Mouse (Mus musculus) spleen, embryonic (tissue): ENCODE data around the gene Sprr3.
"Not testable (repeated sequence)": the region's sequence is repeated elsewhere in the genome, so short reads cannot be mapped to it uniquely, and the experiment has no call there.

Experiments used
- CTCF ChIA-PET: fragments of 350-600 bp; sonication (Branson Sonifier 250); formaldehyde crosslinking; loops from one replicate; lab custom pipeline; 2022; lab: Charles Lee

Gene Sprr3

DNA sequence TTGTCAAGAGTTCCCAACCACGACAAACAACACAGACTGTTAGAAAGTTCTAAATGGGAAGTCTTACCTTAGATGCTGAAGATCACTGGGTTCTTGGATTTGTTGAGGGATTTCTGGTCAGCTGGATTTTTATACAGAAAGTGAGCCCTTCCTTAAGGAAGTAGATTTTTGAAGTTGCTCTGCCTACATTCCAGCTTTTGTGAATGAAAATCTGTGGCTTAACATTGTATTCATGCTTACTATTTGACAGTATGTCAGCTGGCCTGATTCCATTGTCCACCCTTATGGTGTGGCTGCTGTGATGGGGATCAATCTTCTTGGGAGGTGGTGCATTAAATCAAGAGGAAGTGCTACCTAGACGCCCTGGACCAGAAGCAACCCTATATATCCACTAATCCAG is at the start of gene Sprr3:
Gene Sprr3 (minus strand): TSS at position 101 of the 400 bp plus-strand sequence.
- CTCF ChIA-PET: no interaction called here

DNA sequence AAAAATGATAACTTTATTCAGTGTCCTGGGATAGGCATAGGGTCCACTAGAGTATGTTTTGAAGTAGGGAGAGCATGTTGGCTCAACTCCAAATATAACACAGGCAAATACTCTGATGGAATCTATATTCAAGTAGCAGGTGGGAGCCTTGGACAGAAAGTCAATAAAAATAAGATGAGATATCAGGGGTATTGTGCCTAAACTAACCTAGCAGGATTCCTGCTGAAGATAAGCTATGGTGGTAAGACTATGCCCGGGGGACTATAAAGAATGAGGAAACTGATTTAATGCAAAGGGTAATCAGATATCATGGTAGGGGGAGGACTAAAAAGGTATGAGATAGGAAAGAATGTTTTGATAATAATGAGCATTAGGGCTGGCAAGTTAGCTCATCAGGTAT is 49.7 kb upstream of the Sprr3 start:
- CTCF ChIA-PET: no interaction called here

DNA sequence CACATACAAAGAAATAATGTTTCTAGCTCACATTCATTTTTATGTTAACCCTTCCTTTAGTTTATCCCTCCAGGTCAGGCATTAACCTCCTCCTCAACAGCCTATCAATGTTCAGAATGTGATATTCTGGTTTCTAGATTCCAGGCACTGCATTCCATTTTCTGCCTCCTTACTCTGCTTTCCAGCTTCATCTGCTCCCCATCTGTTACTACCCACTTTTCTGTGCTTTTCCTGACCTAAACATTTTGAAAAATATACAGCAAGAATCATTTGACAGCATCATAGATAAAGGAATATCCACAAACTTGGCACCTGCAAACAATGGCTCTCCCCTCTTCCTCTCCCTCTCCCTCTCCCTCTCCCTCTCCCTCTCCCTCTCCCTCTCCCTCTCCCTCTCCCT is 45.0 kb upstream of the Sprr3 start:
- CTCF ChIA-PET: no interaction called here

DNA sequence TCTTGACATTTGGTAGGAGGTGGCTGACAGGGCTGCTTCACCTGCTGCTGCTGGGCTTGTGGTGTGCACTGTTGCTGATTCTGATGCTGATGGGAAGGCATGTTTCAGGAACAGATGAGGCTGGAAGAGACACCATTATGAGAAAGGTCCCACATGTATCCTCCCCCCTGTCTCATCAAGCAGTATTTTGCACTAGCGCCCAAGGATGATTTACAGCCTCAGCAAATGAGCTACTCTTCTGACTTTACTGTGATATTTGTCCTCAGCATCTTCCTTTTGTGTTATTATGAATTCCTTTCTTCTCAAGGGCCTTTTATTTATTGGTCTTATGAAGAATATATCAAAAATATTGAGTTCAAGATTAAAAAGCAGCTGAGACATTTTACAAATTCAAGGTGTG is 41.9 kb upstream of the Sprr3 start, which contains the start of gene Sprr4:
Gene Sprr4 (minus strand): TSS at position 101 of the 400 bp plus-strand sequence.
- CTCF ChIA-PET: no interaction called here

DNA sequence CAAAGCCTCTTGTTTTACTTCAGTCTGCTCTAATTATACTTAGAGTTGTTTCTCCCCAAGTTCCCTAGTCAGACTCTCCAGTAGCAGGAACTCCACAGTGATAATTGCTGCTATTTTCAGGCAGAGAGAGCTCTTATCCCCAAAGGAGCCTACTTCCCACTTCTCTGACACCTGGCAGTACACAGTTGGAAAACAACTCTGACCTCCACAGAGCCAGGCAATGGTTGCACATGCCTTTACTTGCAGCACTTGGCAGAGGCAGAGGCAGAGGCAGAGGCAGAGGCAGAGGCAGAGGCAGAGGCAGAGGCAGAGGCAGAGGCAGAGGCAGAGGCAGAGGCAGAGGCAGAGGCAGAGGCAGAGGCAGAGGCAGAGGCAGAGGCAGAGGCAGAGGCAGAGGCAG is 31.7 kb upstream of the Sprr3 start:
- CTCF ChIA-PET: not testable (repeated sequence)

DNA sequence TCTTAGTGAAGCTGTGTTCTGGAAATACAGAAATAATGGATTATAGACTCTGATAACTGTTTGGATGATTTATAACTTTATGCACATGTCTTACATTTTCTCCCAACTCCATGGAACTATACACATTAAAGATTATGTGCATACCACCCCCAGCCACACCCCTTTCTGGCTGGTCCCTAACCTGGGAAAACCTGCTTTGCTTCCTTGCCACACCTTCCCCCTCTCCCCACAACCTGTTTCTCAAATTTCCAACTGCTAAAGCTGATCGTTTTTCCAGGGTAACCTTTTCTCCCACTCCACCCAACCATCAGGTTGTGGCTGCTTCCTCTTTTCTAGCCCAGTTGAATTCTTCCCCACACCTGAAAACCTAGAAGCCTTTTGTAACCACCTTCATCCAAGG is 27.8 kb upstream of the Sprr3 start:
- CTCF ChIA-PET: no interaction called here

DNA sequence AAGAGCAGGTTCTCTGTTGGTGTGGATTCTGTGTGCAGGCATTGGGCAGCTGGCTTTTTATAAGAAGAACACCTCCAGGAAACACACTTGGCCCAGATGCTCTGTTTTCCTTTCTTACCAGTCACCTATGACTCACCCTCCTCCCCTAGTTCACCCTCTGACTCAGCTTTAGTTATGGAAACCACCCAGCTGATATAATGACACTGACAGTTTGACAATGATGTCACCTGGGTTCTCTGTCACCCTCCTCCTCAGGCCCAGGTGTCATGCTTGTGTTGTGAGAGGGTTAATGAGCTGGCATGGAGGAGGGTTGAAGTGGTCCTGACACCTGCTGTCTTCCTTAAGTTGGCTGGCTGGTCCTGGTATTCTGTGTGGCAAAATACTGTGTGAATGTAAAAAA is 27.3 kb upstream of the Sprr3 start, which contains the start of gene Sprr1a:
Gene Sprr1a (minus strand): TSS at position 33 of the 400 bp plus-strand sequence.
- CTCF ChIA-PET: no interaction called here

DNA sequence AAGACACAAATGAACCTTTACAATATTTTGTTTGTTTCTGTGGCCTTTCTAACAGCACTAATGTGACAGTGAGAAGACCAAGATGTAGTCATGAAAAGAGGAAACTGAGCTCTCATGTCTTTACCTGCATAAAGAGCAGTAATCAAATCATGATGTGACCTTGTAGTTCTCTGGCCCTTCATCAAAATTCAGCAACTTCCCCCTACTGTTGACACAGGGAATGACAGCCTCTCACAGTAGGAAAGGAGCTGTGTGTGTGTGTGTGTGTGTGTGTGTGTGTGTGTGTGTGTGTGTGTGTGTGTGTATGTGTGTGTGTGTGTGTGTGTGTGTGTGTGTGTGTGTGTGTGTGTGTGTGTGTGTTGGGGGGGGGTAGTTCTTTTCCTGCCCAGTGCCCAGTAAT is 22.7 kb upstream of the Sprr3 start:
- CTCF ChIA-PET: not testable (repeated sequence)

DNA sequence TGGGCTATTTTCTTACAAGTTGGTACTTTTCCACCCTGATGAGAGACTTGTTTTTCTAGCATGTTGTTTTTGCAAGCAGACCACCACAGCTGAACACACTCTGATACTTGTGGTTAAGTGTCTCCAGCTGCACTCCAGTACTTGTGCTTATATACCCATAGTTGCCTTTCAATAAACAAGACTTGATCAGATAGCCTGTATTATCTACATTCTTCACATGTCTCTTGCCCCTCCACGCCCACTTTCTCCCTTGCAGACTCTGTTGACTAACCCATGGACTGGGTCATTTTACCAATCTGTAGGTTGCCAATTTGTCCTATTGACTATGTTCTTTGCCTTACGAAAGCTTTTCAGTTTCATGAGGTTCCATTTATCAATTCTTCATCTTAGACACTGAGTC is 11.6 kb upstream of the Sprr3 start:
- CTCF ChIA-PET: no interaction called here

DNA sequence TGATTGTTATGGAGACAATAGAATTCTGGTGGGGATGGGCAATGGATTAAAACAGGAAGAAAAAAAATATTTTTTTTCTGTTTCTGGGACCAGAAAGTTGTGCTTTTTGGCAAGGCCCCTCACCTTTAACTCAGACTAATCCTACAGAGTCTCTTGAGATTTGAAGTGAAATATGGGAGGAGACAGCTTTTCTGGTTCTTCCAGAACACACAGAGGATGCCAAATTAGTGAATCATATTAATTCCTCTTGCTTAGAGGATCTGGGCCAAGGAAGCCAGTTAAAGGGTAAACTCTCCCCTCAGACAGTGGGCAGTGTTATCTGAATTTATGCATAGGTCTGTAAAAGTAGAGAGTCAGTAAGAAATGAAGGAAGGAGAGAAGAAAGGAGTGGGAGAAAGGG is 8.9 kb upstream of the Sprr3 start:
- CTCF ChIA-PET: no interaction called here

DNA sequence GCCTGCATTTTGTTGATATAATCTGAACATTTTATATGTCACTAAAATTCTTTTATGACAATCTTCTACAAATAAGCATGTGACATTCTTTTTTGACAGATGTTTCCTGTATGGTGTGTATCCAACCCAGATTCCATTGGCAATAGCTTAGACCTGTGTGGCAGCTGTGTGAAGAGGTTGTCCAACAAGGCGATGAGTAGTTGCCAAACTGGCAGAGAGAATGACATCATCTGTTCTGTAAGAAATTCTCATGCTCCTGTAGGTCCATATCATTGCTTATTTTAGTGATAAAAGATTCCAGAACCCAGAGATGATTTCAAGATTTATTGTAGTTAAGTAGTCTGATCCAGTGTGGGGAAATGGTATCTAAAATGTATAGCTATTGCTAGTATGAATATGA is 8.1 kb upstream of the Sprr3 start:
- CTCF ChIA-PET: no interaction called here

DNA sequence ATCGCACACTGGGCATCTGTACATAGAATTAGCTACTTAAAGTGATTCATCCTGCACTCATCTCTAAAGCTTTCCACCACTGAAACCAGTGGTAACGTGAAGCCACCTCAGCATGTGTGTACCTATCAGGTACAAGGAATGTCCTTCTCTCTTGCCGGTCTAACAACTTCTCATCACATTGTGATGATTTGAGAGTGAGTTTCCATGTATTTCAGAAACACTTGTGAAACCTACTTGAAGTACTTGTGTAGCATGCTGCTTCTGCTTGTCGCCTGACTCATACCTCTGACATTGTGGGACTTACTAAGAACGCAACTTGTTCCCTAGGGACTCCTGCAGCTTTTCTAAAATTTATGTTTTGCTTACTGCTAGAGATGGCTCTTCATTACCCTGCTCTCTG is 3.4 kb downstream of the Sprr3 start:
- CTCF ChIA-PET: no interaction called here

DNA sequence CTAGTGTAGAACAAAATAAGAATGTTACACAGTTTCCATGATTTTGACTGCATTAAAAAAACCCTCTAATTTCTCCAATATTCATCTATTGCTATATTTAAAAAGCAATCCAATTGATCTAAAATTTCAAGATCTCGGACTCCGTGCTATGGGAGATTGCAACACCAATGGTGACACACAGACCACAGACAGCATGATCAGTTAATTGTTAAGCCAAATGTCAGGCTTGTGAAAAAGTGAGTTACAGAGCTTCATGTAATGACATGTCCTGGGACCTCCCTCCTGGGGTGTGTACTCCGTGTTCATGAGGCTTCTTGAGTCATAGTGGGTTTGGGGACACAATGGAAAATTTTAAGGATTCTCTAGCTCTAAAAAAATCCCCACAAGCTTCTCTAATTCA is 18.3 kb downstream of the Sprr3 start:
- CTCF ChIA-PET: no interaction called here

DNA sequence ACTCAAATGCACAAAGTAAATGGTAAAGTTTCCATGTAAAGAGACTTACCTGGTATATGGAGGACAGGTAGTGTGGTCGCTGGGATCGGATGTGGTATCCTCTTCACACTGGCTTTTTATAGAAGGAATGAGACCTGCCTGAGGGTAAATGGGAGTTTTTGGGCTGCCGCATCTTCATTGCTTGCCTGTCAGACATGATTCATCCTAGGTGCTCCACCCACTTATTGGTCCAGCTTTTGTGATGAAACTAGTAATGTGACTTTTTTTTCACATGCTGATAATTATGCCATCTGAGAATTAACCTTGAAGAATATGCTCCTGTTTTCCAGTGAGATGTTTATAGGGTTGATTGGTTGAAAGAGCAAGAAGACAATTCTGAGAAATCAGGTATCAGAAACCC is 19.8 kb downstream of the Sprr3 start, which contains the start of gene Sprr1b:
Gene Sprr1b (minus strand): TSS at position 101 of the 400 bp plus-strand sequence.
- CTCF ChIA-PET: no interaction called here

DNA sequence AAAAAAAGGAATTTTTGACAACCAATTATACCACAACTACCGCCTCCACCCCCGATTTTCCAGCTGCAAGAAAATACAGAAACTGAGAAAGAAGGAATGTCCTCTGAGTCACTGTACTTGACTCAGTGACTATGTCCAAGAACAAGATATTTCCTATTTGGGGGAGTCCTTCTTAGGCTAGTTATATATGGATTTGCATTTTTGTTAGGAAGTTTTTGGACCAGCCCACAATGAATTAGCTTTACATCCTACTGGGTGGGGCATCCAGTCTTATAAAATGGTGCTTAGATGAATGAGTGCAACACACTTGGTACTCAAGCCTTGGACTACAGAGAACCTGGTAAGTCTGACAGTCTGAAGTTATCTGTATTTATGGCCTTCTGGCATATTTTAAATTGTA is 26.2 kb downstream of the Sprr3 start, which contains the start of gene Sprr2k:
Gene Sprr2k (plus strand): TSS at position 301 of the 400 bp plus-strand sequence.
- CTCF ChIA-PET: interaction anchor here (0.6 kb wide), 1 partner anchor 197 kb away, joined by 5 read pairs; no protein-coding TSS in a partner anchor

DNA sequence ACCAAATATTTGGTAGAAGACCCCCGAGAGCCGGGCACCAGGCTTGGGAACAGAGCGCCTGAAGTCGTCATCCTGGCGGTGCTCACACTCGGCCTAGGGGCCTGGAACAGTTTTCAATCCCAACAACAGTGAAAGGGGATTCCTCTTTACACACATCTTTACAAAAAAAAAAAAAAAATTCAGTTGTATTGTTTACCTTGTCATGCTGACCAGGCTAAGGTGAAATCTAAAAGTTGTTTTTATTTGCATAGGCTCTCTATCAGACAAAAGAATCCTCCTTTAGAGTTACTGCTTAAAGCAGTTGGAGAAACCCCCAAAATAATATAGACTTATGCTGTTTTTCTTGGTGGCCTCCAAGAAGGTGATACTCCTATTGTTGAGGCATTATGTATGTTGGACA is 29.2 kb downstream of the Sprr3 start, which contains the start of gene Gm9774:
Gene Gm9774 (minus strand): TSS at position 101 of the 400 bp plus-strand sequence.
- CTCF ChIA-PET: no interaction called here

DNA sequence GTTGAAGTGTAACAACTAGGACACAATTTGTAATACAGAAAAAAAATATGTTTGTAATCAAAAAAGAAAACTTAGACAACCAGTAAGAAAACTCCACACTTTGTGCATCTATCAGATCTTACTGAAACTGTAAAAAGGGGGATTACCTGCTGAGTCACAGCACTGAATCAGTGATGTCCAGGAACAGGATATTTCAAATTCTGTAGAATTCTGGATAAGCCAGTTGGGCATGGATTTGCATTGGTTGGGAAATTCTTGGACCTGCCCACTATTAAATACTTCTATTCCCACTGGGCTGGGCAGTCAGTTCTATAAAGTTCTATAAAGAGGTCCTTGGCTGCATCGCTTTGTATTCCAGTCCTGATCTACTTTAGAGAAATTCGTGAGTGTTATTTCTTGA is 40.7 kb downstream of the Sprr3 start, which contains the start of gene Sprr2j-ps:
Gene Sprr2j-ps (plus strand): TSS at position 301 of the 400 bp plus-strand sequence.
- CTCF ChIA-PET: no interaction called here

DNA sequence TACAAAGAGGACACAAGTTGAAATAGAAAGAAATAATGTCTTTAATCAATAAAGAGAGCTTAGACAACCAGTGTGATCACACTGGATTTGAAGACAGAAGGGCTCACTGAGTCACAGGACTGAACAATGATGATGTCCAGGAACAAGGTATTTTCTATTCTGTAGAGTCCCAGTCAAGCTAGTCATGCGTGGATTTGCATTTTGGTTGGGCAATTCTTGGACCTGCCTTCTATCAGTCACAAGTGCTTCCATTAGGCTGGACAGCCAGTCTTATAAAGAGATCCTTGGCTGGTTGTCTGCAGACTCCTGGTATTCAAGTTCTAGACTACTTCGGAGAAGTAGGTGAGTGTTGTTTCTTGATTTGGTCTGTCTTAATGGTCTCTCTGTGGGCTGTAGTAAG is 50.8 kb downstream of the Sprr3 start, which contains the start of gene Sprr2i:
Gene Sprr2i (plus strand): TSS at position 301 of the 400 bp plus-strand sequence.
- CTCF ChIA-PET: no interaction called here
